Mouse (Mus musculus): ENCODE data around the gene Dab2ip. TPM values are rescaled to one million over a fixed set of nuclear protein-coding genes. Genes with fewer than 3 reads are reported as not detected.
A peak's percentile ranks its signal among the peaks of the same experiment; 100 is the strongest.

Dab2ip gene
- total and polyA plus RNA-seq, 3 experiments = 4.0 to 9.9 TPM; not detected in 1

GRCm38 (mm10) chr2:35540798-35541197, 17.3 kb upstream of the Dab2ip start:
- no peak overlapping the region for H3K27ac ChIP-seq (ENCODE audit: control insufficient read depth, low read depth, low read length)
- peaks cover 0 to 6% of the 10 kb centered on the region in 2 experiments; a peak in 2 of 4 replicates for H3K36me3 ChIP-seq (ENCODE audit: control insufficient read depth in 1 of 2, insufficient read depth in 2 of 2, low read length in 2 of 2)
- no peaks in the 10 kb centered on the region for H3K79me2 ChIP-seq (ENCODE audit: control insufficient read depth, insufficient read depth, low read length, poor library complexity)
- DNase-seq (ENCODE audit: low read depth, low spot score) = peak; percentile 65
- H3K4me1 ChIP-seq (ENCODE audit: control insufficient read depth in 1 of 2, insufficient read depth in 2 of 2, low read length in 2 of 2) = peaks cover 0 to 8% of the 10 kb centered on the region in 2 experiments; a peak in 2 of 4 replicates
- H3K9ac ChIP-seq (ENCODE audit: control insufficient read depth, low read depth, low read length, poor library complexity, severe bottlenecking) = no peak overlapping the region
- H3K9me3 ChIP-seq (replicated peaks; ENCODE audit: insufficient read depth, low read length) = no peaks in the 10 kb centered on the region
- no peaks in the 10 kb centered on the region for H3K27me3 ChIP-seq (ENCODE audit: control insufficient read depth in 1 of 2, insufficient read depth in 2 of 2, low read length in 2 of 2)
- no peak overlapping the region for H3K4me3 ChIP-seq (ENCODE audit: control insufficient read depth in 1 of 2, insufficient read depth in 1 of 2, low read depth in 2 of 2, low read length in 2 of 2)
- TF ChIP-seq ZMIZ1 (IDR thresholded peaks at IDR 0.05; ENCODE audit: low read depth, low read length) = no peak
- TF ChIP-seq NELFE (IDR thresholded peaks at IDR 0.05; ENCODE audit: low read depth, low read length) = no peak
- no peak for TF ChIP-seq MAX (IDR thresholded peaks at IDR 0.05; ENCODE audit: low read length)
- no peak for TF ChIP-seq CHD1 (IDR thresholded peaks at IDR 0.05; ENCODE audit: low read depth, low read length)
- TF ChIP-seq GATA1 (IDR thresholded peaks at IDR 0.05; ENCODE audit: low read depth, low read length) = peak; percentile 56
- no peak for TF ChIP-seq USF1 (IDR thresholded peaks at IDR 0.05; ENCODE audit: low read depth, low read length)
- TF ChIP-seq CHD2 (IDR thresholded peaks at IDR 0.05; ENCODE audit: low read length) = no peak
- TF ChIP-seq E2F4 (IDR thresholded peaks at IDR 0.05; ENCODE audit: borderline replicate concordance, low read depth, low read length) = no peak
- peak; percentile 6; the same call in 1 of the 2 replicates for TF ChIP-seq SMC3 (IDR thresholded peaks at IDR 0.05; ENCODE audit: low read depth, low read length)
- no peak for TF ChIP-seq NRF1 (IDR thresholded peaks at IDR 0.05; ENCODE audit: insufficient read depth, low read depth, low read length, poor library complexity, severe bottlenecking)
- 0 out of 2 replicates have a peak, but pooled peaks have one; percentile 9 for TF ChIP-seq TCF12 (IDR thresholded peaks at IDR 0.05; ENCODE audit: low read depth, low read length)
- TF ChIP-seq JUND (IDR thresholded peaks at IDR 0.05; ENCODE audit: low read depth, low read length) = no peak
- TF ChIP-seq ZNF384 (IDR thresholded peaks at IDR 0.05; ENCODE audit: low read depth, low read length) = peak; percentile 50; the same call in 1 of the 2 replicates
- TF ChIP-seq UBTF (IDR thresholded peaks at IDR 0.05; ENCODE audit: borderline replicate concordance, insufficient read depth, low read depth, low read length) = no peak
- no peak for TF ChIP-seq MYC (IDR thresholded peaks at IDR 0.05; ENCODE audit: low read depth, low read length)
- no peak for TF ChIP-seq ZC3H11A (IDR thresholded peaks at IDR 0.05; ENCODE audit: low read depth, low read length)
- TF ChIP-seq ELF1 (IDR thresholded peaks at IDR 0.05; ENCODE audit: low read depth, low read length) = peak; percentile 35; the same call in 1 of the 2 replicates
- 0 out of 2 replicates have a peak, but pooled peaks have one; percentile 15 for TF ChIP-seq ETS1 (IDR thresholded peaks at IDR 0.05; ENCODE audit: low read depth, low read length)
- peak; percentile 55 for TF ChIP-seq TAL1 (IDR thresholded peaks at IDR 0.05; ENCODE audit: low read length)
- no peak for TF ChIP-seq POLR2A (IDR thresholded peaks at IDR 0.05; ENCODE audit: control insufficient read depth in 1 of 2, insufficient read depth in 1 of 2, low read depth in 1 of 2, low read length in 2 of 2, poor library complexity in 1 of 2)
- no peak for TF ChIP-seq POLR2AphosphoS5 (IDR thresholded peaks at IDR 0.05; ENCODE audit: borderline replicate concordance, low read depth, low read length)
- TF ChIP-seq ZKSCAN1 (IDR thresholded peaks at IDR 0.05; ENCODE audit: low read depth, low read length) = no peak
- no peak for TF ChIP-seq CTCF (IDR thresholded peaks at IDR 0.05 in 2 of 3, conservative IDR thresholded peaks at IDR 0.05 in 1 of 3; ENCODE audit: control insufficient read depth in 1 of 3, insufficient read depth in 1 of 3, low read depth in 2 of 3, low read length in 3 of 3, poor library complexity in 1 of 3, severe bottlenecking in 1 of 3)
- 0 out of 2 replicates have a peak, but pooled peaks have one; percentile 67 for TF ChIP-seq MAZ (IDR thresholded peaks at IDR 0.05; ENCODE audit: low read depth, low read length)
- peak; percentile 43 to 57; a peak in 2 of 4 replicates for TF ChIP-seq EP300 (IDR thresholded peaks at IDR 0.05; ENCODE audit: low read depth in 1 of 2, low read length in 2 of 2)
- TF ChIP-seq MYB (IDR thresholded peaks at IDR 0.05; ENCODE audit: low read depth, low read length) = no peak
- TF ChIP-seq RAD21 (IDR thresholded peaks at IDR 0.05; ENCODE audit: low read depth, low read length) = no peak
